Mouse (Mus musculus) limb, embryonic 13.5 days (tissue): ENCODE results near the gene Stab1. TPM values are rescaled to one million over a fixed set of nuclear protein-coding genes. Genes with fewer than 3 reads are reported as not detected.

Source experiments
- ATAC-seq: fragments of 200-750 bp; cut with Nextera tagmentation; 2 replicates; pipeline ENCODE4 v1.8.0; 2017; ENCODE audit warnings: low read depth, moderate number of reproducible peaks, moderate TSS enrichment; ENCODE audit not compliant: low FRiP score
- H3K27ac ChIP-seq: fragments of 300-500 bp; sonication (generic); 2 replicates; pipeline ENCODE4 v1.5.1; 2015; ENCODE audit warnings: inconsistent platforms, mild to moderate bottlenecking, moderate library complexity
- H3K27me3 ChIP-seq: fragments of 300-500 bp; sonication (generic); 2 replicates; pipeline ENCODE4 v1.6.1; 2015; ENCODE audit warnings: mild to moderate bottlenecking, inconsistent platforms
- H3K36me3 ChIP-seq: fragments of 300-500 bp; sonication (generic); 2 replicates; pipeline ENCODE4 v1.6.1; 2015; ENCODE audit warnings: inconsistent platforms, mild to moderate bottlenecking, moderate library complexity
- H3K4me1 ChIP-seq: fragments of 300-500 bp; sonication (generic); 2 replicates; pipeline ENCODE4 v1.6.1; 2015; ENCODE audit warnings: inconsistent platforms
- H3K4me2 ChIP-seq: fragments of 300-500 bp; sonication (generic); replicated peaks from 2 replicates; pipeline ENCODE4 v1.6.1; 2015; ENCODE audit warnings: inconsistent platforms, mild to moderate bottlenecking, moderate library complexity
- H3K4me3 ChIP-seq: fragments of 300-500 bp; sonication (generic); 2 replicates; pipeline ENCODE4 v1.5.1; 2015; ENCODE audit warnings: moderate library complexity, mild to moderate bottlenecking, inconsistent platforms
- H3K9ac ChIP-seq: fragments of 300-500 bp; sonication (generic); 2 replicates; pipeline ENCODE4 v1.6.1; 2015; ENCODE audit warnings: mild to moderate bottlenecking, inconsistent platforms
- H3K9me3 ChIP-seq: fragments of 300-500 bp; sonication (generic); 2 replicates; pipeline ENCODE4 v1.6.1; 2016; ENCODE audit warnings: inconsistent platforms
- WGBS: fragments of 180-500 bp; shearing (Covaris S2); methylation state at CpG from one replicate; pipeline ENCODE4 v1.1.7; 2015; 5-methylcytosine and 5-hydroxymethylcytosine counted together
- polyA plus RNA-seq: library from polyadenylated mRNA; unstranded; fragments of >200 nt; fragmentation: Nextera tagmentation; extraction: Ambion mirVana; gene quantifications from 2 replicates; pipeline ENCODE4 v1.2.1, GENCODE M21; 2015

The Stab1 gene
- polyA plus RNA-seq, 1 experiment from 2014 or later, result 29.4 TPM

DNA sequence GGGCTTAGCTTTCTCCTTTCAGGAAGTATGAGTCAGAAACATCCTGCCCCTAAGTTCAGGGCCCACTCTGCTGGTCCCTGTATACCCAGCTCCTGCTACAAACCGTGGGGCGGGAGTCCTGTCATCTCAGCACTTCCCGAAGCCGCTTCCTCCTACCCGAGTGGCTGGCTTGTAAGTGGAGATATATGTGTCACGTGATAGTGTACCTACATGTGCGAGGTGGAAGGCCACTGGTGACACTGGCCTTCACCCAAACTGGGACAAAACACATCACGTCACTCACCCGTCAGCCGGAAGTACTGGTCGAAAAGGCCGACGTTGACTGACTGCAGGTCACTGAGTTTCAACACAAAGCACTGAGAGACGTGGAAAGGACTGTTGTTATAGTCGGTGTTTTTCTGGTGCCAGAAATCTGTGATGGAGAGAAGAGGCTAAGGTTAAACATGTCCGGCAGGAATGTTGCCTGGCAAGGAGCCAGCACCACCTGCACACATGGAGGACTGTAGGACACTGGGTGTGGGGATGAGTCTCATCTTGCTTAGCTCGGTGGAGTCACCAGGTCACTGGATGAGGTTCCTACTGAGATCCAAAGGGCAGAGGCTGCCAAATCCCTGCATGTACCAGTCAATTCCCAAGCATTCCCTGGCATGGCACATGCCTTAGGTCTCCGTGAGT is 4.5 kb upstream of the Stab1 start:
- Histone ChIP-seq H3K9me3 (no peaks in the 10 kb centered on the region), H3K4me3 (no peak overlapping the region), H3K27ac (no peak overlapping the region), H3K27me3 (no peaks in the 10 kb centered on the region), H3K36me3 (peaks cover 82% of the 10 kb centered on the region), H3K9ac (no peak overlapping the region), H3K4me1 (peaks cover 10% of the 10 kb centered on the region; the same call in 1 of the 2 replicates), H3K4me2 (no peak overlapping the region)
- ATAC-seq, result no peak
- 86% methylated on average over 18 of the region's 18 CpGs for WGBS

DNA sequence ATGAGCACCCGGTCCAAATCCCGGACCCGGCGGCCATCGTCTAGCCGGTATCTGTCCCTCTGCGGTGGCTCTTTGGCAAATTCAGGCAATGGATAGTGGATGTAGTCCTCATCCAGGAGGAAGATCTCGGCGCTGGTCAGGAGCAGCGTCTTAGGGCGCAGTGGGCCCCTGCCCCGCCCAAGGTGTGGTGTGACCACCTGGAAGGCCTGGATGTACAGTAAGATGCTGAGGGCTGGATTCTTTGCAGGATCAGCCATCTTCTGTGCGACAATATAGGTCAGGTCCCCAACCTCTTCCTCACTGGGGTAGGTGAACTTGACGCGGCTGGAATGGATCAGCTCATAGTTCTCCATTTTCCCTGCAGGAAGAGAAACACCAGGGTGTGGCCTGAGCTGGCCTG is 3.4 kb upstream of the Stab1 start:
- Histone ChIP-seq H3K36me3 (peaks cover 71% of the 10 kb centered on the region), H3K4me2 (no peak overlapping the region), H3K9ac (no peak overlapping the region), H3K27ac (no peak overlapping the region), H3K4me1 (peaks cover 21% of the 10 kb centered on the region), H3K27me3 (no peaks in the 10 kb centered on the region), H3K9me3 (no peaks in the 10 kb centered on the region), H3K4me3 (no peak overlapping the region)
- no peak for ATAC-seq
- 96% methylated on average over 15 of the region's 15 CpGs for WGBS

- 92% methylated on average over 11 of the region's 11 CpGs for WGBS
- H3K4me1 ChIP-seq, result peaks cover 25% of the 10 kb centered on the region
- no peak for ATAC-seq
- no peak overlapping the region for H3K9ac ChIP-seq
- H3K27me3 ChIP-seq, result no peaks in the 10 kb centered on the region
- peaks cover 66% of the 10 kb centered on the region for H3K36me3 ChIP-seq
- no peak overlapping the region for H3K4me3 ChIP-seq
- no peaks in the 10 kb centered on the region for H3K9me3 ChIP-seq
- H3K4me2 ChIP-seq, result no peak overlapping the region
- no peak overlapping the region; the same call in 1 of the 2 replicates for H3K27ac ChIP-seq
Observed at GRCm38 (mm10) chr14:31171386-31171785, 2.9 kb upstream of the Stab1 start.

DNA sequence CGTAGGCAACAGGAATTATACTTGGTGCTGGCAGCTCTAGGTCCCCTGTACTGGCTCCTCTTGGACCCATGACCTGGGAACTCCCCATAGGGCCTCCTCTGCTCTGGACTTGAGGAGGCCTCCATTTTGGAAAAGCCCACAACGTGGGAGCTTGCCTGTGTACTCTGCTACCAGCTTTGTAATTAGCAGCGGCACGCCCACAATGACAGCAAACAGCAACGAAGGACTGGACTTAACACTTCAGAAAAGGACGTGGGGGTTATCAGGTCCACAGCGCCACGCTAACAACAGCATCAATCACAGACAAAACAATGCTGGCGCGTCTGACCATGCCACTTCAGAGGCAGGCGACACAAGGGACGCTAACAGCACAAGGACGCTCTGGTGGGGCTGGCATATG is 2.5 kb upstream of the Stab1 start:
- no peak overlapping the region for H3K4me2 ChIP-seq
- ATAC-seq, result no peak
- no peak overlapping the region for H3K9ac ChIP-seq
- 90% methylated on average over 13 of the region's 13 CpGs for WGBS
- H3K4me1 ChIP-seq, result peaks cover 28% of the 10 kb centered on the region
- no peak overlapping the region for H3K4me3 ChIP-seq
- H3K27me3 ChIP-seq, result no peaks in the 10 kb centered on the region
- no peak overlapping the region; the same call in 1 of the 2 replicates for H3K27ac ChIP-seq
- H3K36me3 ChIP-seq, result peaks cover 62% of the 10 kb centered on the region
- no peaks in the 10 kb centered on the region for H3K9me3 ChIP-seq

DNA sequence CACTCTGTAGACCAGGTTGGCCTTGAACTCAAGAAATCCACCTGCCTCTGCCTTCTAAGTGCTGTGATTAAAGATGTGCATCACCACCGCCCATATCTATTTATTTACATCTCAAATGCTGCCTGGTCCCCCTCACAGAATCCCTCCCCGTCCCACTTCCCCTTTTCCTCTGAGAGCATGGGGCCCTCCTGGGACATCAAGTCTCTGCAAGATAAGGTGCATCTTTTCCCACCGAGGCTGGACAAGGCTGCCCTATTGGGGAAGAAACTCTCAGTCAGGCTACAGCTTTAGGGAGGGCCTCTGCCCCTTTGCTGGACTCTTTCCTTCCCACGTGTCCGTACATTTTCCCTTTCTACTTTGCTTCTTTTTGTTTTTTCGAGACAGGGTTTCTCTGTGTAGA is 1.1 kb upstream of the Stab1 start:
- H3K9me3 ChIP-seq, result no peaks in the 10 kb centered on the region
- H3K4me2 ChIP-seq, result no peak overlapping the region
- H3K9ac ChIP-seq, result no peak overlapping the region
- peaks cover 48% of the 10 kb centered on the region for H3K36me3 ChIP-seq
- H3K27me3 ChIP-seq, result no peaks in the 10 kb centered on the region
- no peak overlapping the region for H3K27ac ChIP-seq
- peaks cover 36% of the 10 kb centered on the region for H3K4me1 ChIP-seq
- 82% methylated on average over 6 of the region's 6 CpGs for WGBS
- ATAC-seq, result no peak
- no peak overlapping the region for H3K4me3 ChIP-seq

GRCm38 (mm10) chr14:31166827-31167226 is 1.6 kb downstream of the Stab1 start:
- Histone ChIP-seq H3K36me3 (peaks cover 21% of the 10 kb centered on the region), H3K9ac (no peak overlapping the region), H3K27me3 (no peaks in the 10 kb centered on the region), H3K4me3 (peak overlapping the region; percentile 20), H3K4me2 (peak overlapping the region; percentile 24), H3K4me1 (peaks cover 36% of the 10 kb centered on the region), H3K27ac (no peak overlapping the region; the same call in 1 of the 2 replicates), H3K9me3 (no peaks in the 10 kb centered on the region)
- ATAC-seq, result 0 out of 2 replicates have a peak, but pooled peaks have one; percentile 10
- 61% methylated on average over 9 of the region's 9 CpGs for WGBS

DNA sequence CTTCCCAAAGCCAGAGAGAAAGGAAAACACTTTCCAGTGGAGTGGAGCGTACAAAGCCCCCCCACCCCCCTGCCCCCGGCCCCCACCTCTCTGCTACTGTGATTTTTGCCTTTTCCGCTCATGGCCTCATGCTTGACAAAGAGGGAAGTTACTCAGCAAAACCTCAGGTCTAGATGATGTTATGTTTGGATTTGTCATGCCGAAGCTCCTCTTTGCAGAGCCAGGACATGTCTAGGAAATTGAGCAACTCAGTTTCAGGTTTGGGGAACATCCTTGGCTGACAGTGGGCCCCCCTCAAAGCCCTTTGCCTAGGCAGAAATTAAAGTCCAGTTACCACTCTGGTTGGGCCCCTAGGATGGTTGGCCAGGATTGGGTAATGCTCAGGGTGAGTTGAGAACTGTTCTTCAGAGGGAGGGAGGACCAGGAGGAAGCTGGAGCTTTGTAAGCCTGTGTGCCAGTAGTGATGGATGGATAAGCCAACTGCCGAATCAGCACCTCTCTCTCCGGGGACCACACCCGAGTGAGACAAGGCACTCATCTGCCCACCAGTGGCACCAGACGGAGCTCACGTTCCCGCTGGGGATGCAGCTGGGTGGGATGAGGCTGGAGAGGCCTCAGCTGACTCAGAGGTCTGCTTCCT is 2.3 kb downstream of the Stab1 start:
- Histone ChIP-seq H3K4me3 (peak overlapping the region; percentile 20; the same call in 1 of the 2 replicates), H3K4me1 (peaks cover 36% of the 10 kb centered on the region), H3K27ac (no peak overlapping the region), H3K9me3 (no peaks in the 10 kb centered on the region), H3K27me3 (no peaks in the 10 kb centered on the region), H3K9ac (no peak overlapping the region), H3K4me2 (0 out of 2 replicates have a peak overlapping the region, but pooled peaks have one; percentile 24), H3K36me3 (peaks cover 14% of the 10 kb centered on the region)
- WGBS, result 62% methylated on average over 10 of the region's 10 CpGs
- ATAC-seq, result no peak

DNA sequence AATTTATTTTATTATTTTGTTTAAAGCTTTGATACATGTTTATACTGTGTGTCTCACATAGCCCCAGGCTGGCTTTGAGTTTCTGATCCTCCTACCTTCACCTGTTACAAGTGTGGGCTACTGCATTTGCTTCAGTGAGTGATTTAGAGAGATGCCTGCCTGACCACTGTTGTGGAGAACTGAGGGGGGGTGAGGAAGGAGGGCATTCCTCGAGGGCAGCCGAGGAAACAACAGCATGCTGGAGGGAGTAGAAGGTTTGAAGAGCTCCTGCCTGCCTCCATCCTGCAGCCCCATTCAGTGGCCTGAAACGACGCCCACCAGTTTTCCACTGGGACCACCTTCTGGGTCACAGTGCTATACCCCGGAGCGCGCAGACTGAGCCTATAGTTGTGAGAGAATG is 3.0 kb downstream of the Stab1 start:
- H3K4me3 ChIP-seq, result no peak overlapping the region
- peaks cover 7% of the 10 kb centered on the region for H3K36me3 ChIP-seq
- H3K9ac ChIP-seq, result no peak overlapping the region
- no peak for ATAC-seq
- H3K4me2 ChIP-seq, result no peak overlapping the region
- H3K27ac ChIP-seq, result no peak overlapping the region
- H3K9me3 ChIP-seq, result no peaks in the 10 kb centered on the region
- WGBS, result 64% methylated on average over 7 of the region's 7 CpGs
- no peaks in the 10 kb centered on the region for H3K27me3 ChIP-seq
- H3K4me1 ChIP-seq, result peaks cover 36% of the 10 kb centered on the region

DNA sequence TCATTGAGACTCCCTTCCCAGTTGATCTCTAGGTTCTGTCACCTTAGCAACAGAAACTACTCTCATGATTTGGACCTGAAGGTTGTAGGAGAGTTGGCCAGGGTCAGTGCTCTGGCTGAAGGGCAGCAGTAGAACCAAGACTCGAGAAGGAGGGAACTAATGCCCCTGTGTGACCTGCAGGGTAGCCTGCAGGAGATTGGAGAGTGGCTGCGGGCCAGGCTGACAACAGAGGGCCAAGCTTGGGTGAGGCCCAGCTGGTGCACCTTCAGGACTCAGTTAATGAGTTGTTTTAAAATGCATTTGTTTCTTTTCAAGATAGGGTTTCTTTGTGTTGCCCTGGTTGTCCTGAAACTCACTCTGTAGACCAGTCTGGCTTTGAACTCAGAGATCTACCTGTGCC is 3.4 kb downstream of the Stab1 start:
- Histone ChIP-seq H3K4me2 (no peak overlapping the region), H3K4me3 (no peak overlapping the region), H3K27ac (no peak overlapping the region), H3K4me1 (peaks cover 36% of the 10 kb centered on the region), H3K9ac (no peak overlapping the region), H3K36me3 (peaks cover 3% of the 10 kb centered on the region), H3K27me3 (no peaks in the 10 kb centered on the region), H3K9me3 (no peaks in the 10 kb centered on the region)
- ATAC-seq, result no peak
- WGBS, result 59% methylated on average over 2 of the region's 2 CpGs

- no peak overlapping the region for H3K4me3 ChIP-seq
- H3K27ac ChIP-seq, result no peak overlapping the region
- no peak overlapping the region for H3K4me2 ChIP-seq
- peaks cover 36% of the 10 kb centered on the region for H3K4me1 ChIP-seq
- no peak for ATAC-seq
- no peaks in the 10 kb centered on the region for H3K27me3 ChIP-seq
- H3K9ac ChIP-seq, result no peak overlapping the region
- WGBS, result 81% methylated on average over 8 of the region's 8 CpGs
- H3K9me3 ChIP-seq, result no peaks in the 10 kb centered on the region
- H3K36me3 ChIP-seq, result no peaks in the 10 kb centered on the region
Observed at GRCm38 (mm10) chr14:31164067-31164466, 4.4 kb downstream of the Stab1 start.

DNA sequence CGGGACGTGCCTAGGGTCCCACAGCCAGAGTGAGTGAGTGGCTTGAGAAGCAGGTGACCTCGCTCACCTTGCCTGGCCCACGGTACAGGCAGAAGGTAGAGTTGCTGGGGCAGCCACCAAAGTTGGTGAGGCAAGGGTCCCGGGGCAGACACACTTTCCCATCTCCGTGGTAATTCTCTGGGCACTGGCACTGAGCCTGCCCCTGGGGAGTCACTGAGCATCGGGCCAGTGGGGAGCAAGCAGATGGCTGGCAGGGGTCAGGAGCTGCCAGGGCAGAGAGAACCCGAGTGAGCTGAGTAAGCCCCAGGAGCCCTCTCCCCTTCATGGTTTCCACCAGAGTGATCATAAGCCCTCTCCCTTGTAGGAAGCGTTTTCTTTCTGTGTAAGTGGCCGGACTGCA is 6.8 kb downstream of the Stab1 start:
- Histone ChIP-seq H3K9ac (no peak overlapping the region), H3K27ac (no peak overlapping the region), H3K36me3 (no peaks in the 10 kb centered on the region), H3K27me3 (no peaks in the 10 kb centered on the region), H3K9me3 (no peaks in the 10 kb centered on the region), H3K4me2 (no peak overlapping the region), H3K4me1 (peaks cover 14% of the 10 kb centered on the region), H3K4me3 (no peak overlapping the region)
- WGBS, result 75% methylated on average over 10 of the region's 10 CpGs
- ATAC-seq, result no peak

GRCm38 (mm10) chr14:31161191-31161590 is 7.2 kb downstream of the Stab1 start:
- no peak for ATAC-seq
- H3K27me3 ChIP-seq, result no peaks in the 10 kb centered on the region
- H3K9ac ChIP-seq, result no peak overlapping the region
- no peaks in the 10 kb centered on the region for H3K36me3 ChIP-seq
- no peak overlapping the region for H3K4me2 ChIP-seq
- 89% methylated on average over 7 of the region's 7 CpGs for WGBS
- H3K4me3 ChIP-seq, result no peak overlapping the region
- no peaks in the 10 kb centered on the region for H3K9me3 ChIP-seq
- H3K27ac ChIP-seq, result no peak overlapping the region
- peaks cover 9% of the 10 kb centered on the region for H3K4me1 ChIP-seq
